Mouse (Mus musculus): Measurements from ENCODE around the gene Plau.

Gene Plau

DNA sequence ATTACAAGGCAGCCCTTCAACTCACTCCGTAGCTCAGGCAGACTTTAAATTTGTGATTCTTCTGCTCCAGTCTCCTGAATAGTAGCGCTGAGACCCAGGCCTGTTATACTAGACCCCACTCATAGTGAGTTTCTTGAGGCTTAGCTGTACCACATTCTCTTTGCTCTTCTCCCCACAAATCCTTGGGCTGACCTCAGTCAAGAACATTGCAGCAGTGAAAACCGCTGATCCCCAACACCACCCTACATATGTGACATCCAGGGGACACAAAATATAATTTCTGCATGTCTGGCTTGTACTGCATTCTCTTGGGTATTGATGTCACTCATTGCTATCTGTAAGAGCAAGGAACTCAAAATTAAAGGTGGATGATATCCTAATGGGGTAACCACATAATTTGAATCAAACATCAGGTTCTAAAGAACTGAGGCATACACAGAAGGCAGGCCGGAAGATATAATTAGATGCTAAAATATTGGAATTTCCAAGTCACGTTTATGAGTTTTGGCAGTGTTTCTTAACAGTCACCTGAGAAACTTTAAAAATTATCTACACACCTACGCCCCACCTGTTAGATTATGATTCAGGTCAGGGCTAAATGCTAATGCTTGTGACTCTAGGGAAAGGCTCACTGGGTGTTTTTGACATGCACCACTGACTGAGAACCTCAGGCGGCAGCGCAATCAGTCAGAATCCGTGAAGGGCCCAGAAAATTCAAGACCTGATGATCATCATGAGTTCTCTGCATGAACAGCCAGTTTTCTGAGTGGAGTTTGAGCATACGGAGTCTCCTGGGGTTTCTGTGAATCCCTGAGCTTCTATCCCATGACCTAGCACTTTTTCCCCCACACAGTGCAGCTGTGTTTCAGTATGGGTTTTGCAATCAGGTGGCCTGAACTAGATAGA, 8.5 kb downstream of the Plau start:
- no peak for DNase-seq (ENCODE audit: low spot score)

DNA sequence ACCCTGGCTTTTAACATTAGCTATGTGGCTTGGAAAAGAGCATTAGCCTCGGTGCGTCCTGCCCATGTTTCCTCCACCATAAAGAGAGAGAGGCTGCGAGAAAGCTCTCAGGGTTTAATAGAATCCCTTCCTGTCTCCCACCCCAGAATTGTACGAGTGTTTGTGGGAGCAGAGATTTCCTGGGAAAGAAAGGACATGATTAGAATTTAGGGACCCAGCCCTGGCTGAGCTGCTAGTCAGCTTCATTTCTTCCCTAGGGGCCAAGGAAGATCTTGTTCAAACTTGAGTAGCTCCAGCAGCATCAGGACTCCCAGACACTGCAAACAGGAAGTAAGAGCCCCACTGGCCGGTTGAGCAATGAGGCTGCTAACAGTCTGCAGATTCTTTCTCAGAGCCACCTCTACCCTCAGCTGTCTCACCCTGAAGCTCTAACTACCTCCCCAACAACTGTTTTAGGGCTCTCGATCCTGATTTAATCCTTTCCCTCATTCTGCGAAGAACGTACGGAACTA, 9.2 kb downstream of the Plau start:
- DNase-seq (ENCODE audit: low spot score) = no peak

DNA sequence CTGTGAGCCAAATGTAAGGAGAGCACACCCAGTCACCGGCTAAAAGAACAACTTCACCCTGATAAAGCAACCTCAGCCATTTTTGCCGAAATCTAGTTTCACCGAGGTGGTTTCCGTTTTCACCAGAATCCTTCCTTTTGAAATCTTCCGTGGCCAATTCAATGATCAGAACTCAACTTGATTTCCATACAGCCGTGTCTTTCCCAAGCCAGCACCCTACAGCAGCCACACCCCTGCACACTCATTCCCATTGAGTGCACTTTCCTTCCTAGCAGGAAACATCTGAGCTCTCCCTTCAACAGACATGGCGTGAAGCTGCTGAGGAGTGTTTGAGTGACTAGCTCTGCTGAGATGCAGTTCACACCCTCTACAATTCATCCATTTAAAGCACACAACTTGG, 9.8 kb downstream of the Plau start:
- DNase-seq (ENCODE audit: low spot score) = no peak

DNA sequence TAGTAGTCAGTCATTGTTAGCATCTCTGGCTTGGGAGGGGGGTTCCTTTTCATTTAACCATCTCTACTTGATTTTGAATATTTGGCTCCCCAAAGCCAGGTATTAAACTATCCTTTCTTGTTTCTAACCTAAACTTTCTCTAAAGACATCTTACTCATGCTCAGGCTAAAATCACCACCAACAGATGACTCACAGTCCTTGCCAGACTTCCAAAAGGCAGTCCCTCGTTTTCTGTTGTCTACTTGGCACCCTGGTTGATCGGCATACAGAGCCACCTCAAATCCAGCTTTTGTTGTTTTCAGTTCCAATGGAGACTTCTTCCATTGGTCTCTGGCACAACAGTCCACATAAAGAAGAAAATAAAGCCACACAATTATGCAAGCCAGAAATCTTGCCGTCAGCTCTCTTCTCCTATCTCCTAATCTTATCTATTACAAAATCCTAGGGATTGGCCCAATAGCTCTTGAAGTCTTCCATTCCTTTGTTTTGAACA, 11.2 kb downstream of the Plau start:
- DNase-seq (ENCODE audit: low spot score) = no peak

DNA sequence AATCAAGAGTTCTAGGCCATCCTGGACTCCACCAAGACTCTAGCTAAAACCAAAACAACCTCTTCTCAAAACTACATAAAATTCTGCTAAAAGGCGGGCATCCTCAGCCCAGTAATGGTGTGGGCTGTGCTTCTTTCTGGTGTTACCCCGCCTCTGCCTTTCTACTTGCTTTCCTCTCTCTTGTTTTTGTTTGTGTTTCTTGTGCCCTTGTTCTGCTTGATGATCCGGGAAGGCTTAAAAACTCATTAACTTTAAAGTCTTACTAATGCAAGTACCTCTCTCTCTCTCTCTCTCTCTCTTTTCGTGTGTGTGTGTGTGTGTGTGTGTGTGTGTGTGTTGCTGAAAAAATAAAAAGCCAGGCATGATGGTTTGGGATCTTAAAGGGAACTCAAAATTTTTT, 13.3 kb downstream of the Plau start:
- DNase-seq (ENCODE audit: low spot score) = no peak

DNA sequence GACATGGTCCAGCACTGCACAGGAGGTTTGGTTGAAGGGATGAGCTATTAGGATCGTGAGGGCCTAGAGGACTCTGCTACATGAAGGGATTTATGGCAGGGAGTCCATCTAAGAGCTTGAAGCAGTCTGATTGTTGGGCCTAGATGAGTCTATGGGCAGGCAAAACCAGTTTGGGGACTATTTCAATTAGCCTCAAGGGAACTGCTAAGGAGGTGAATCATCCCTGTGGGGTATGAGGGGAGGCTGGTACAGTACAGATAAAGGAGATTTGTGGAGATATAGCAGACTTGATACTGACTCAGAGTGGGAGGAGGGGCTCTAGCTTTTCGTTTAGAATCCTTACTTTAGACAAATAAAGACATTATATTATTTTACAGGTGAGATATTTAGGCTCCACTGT, 14.0 kb downstream of the Plau start:
- DNase-seq (ENCODE audit: low spot score) = no peak

DNA sequence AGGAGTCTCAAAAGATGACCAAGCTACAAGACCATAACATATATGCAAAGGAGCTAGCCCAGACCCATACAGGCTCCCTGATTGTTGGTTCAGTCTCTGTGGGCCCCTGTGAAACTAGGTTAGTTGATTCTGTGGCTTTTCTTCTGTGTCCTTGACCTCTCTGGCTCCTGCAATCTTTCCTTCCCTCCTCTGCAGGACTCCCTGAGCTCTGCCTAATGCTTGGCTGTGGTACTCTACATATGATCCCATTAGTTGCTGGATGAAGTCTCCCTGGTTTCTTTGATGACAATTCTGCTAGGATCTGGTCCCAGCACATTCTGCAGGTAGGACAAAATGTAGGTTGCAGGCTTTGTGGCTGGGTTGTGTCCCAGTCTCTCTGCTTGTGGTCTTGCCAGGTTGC, 15.3 kb downstream of the Plau start:
- no peak for DNase-seq (ENCODE audit: low spot score)

DNA sequence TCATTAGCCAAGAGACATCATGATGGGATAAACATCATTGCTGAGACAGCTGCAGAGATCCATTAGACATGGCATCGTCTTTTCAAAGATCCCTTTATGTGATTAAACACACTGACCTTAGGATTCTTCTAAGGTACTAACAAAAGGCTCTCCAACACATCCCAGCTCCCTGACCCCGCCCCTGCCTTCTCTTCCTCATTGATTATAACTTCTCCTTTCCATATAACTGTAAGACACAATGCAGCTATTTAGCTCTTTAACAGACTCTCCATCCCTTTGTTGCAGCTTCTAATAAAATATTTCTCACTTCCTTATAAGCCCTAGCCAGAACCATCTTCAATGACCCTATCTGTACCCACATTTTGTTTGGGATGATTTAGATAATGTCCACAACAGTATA, 24.7 kb downstream of the Plau start:
- no peak for DNase-seq (ENCODE audit: low spot score)

DNA sequence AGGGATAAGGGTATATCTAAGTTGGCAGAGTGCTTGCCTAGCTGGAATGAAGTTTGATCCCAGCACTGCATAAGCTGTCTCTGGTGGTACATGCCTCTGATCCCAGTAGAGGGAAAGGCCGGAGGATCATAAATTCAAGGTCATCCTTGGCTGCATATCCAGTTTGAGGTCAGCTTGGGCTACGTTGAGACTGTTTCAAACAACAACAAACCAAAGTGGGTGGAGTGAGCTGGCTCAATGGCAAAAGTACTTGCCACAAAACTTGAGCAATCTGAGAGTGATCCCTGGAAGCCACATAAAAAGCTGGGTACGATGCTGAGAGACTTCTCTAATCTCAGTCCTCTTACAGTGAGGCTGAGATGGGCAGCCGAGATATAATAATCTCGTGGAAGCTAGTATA, 25.1 kb downstream of the Plau start:
- no peak for DNase-seq (ENCODE audit: low spot score)

DNA sequence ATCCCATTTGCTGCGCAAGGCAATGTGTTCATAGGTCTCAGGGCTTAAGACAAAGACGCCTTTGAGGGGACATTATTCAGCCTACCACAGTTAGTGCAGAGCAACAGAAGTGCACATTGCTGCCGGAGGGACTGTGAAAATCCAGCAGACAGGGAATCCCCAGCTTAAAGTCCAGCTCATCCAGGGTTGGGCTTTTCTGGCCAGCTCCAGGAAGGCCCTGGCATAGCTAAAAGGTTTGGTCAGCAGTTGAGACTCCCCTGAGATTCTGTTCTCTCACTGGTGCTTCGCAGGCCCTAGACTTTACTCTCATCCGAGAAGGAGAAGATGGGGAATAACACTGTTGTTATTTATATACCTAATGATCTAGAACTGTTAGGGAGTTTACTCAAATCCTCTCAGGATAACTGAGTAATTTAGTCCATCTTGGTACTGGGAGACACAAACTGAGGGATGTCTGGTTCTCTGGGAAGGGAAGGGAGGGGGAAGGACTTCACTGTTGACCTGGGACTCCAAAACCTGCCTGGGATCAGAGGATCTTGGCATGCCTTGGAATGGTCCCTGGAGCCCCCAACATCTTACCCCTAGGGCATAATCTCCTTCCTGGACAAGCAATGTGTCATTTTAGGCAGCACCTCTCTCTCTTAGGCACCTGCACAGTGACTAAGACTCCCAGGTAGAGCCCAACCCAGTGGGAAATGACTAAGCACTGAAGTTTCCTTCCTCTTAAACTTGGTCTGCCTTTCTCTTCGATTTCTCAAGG, 27.0 kb downstream of the Plau start:
- no peak for DNase-seq (ENCODE audit: low spot score)

DNA sequence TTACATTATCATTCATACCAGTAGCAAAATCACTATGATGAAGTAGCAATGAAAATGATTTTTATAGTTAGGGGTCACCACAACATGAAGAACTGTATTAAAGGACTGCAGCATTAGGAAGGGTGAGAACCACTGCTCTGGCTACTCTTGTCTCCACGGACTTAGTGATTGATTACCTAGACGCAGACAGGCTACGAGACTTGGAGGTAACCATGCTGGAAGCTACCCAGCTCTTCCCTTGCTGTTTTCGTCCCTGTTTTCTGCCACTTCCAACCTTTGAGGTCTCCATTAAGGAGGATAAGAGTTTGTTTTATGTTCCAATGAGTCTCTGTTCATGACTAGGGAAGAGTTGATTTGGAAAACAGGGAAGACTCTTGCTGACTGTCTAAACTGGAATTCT, 27.7 kb downstream of the Plau start:
- DNase-seq (ENCODE audit: low spot score) = no peak

DNA sequence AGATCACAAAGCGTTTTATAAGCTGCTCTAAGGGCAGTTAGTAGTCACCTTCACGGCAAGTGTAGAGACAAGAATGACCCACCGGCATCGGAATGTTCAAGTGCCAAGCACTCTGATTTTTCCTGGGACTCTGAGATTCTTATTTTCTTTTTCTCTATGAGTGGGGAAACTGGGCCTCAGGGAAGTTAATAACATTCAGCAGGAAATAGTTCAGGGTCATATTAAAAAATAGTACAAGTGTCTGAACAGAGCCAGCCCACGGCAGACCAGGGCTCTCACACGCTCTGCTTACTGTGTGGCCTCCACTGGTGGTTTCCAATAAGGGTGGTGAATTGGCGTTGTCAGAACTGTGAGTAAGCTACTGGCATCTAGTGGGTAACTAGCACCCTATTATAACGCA, 29.1 kb downstream of the Plau start:
- no peak for DNase-seq (ENCODE audit: low spot score)

DNA sequence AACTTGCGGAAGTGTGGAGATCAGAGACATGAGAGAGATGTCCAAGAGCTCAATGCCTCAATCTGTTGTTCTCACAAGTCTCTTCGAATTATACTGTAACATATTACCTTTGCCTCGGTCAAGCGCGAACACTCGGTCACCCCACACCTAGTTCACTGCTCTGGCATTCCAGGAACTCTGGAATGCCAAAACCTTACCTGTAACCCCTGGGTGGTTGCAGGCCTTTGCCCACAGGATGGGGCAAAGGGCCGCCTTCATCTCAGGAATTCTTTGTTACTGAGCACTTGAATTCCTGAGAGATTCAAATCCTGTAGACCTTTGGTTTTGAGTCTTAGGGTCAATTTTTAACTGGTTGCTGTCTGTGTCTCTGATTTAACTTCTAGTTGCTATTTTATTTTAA, 29.9 kb downstream of the Plau start:
- DNase-seq (ENCODE audit: low spot score) = no peak

DNA sequence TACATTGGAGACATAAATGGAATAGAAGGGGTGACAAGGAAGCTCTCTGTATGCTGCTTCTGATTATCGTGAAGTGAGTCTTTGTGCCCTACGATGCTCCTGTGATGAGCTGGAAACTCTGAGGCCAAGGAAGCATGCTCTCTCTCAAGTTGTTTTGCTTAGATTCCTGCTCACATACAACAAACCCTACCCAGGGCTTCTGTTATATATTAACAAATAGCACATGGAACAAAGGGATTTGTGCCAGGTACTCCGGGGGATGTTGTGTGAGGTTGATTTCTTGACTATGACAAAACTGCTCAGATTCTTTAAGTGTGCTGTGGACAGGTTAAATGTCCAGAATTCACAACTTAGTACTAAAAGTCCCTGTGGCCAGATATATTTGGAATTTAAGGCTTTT, 33.6 kb downstream of the Plau start:
- no peak for DNase-seq (ENCODE audit: low spot score)

DNA sequence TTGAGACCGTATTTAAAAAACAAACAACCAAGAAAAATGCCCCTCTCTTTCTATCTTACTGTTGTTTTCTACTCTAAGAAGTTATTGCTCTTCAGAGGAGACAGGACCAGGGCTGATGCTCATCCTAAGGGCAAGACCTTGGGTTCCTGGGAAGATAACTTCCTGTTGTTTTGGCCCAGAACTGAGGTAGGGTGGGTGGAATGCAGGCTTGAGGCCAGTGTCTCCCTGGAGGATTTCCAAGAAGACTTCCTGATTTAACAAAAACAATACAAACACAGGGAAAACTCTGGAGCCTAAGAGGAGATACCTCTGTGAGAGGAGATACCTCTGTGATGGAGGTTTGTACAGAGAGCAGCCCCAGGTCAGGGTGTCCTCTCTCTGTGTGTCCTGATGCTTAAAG, 35.0 kb downstream of the Plau start:
- no peak for DNase-seq (ENCODE audit: low spot score)

DNA sequence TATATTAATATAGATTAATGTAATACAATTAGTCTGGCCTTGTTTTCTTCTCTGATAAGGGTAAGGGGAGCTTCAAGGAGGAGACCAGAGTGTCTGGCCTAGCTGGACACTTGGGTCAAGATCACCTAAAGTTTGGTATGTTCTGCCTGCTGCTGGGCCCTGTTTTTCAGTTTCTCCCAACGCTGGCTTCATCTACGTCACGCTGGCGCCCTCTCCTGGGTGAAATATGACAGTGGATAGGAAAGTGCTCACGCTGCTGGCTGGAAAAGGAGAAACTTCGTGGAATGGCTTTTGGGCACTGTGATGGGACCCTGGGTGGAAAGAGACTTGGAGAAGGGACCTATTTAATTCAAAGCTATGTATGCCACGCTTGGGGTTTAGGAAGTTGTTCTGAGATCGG, 36.8 kb downstream of the Plau start:
- peak; percentile 92 for DNase-seq (ENCODE audit: low spot score)

DNA sequence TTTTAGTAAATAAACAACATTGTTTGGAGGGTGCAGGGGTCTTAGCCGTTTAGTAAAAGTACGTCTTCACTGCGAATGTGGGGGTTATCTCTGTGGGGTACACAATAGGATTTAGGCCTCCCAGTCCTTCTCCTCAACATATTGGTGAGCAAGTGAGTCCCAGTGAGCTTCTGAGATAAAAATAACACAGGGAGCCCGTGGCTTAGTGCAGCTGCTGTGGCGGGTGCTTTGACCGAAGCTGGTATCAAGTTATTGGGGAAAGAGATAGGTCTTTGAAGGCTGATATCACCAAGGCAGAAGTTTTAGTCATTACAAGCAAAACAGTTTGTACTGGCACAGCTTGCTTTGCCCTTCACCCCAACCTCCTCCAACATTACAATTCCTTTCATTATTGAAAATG, 37.5 kb downstream of the Plau start:
- no peak for DNase-seq (ENCODE audit: low spot score)

DNA sequence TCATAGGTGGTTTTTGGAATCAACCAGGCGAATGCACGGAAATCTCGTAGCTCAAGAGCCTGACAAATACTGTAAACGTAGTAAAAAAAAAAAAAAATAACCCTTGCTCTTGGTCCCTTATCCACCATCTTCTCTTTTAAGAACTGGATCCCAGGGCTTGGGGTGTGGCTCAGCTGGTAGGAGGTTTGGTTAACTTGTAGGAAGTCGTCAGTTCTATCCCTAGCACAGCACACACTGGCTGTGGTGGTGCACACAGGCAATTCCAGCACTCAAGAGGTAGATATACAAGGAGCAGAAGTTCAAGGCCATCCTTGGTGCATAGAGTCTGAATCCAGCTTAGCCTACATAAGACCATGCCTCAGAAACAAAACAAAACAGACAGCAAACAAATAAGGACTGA, 48.2 kb downstream of the Plau start:
- DNase-seq (ENCODE audit: low spot score) = no peak

DNA sequence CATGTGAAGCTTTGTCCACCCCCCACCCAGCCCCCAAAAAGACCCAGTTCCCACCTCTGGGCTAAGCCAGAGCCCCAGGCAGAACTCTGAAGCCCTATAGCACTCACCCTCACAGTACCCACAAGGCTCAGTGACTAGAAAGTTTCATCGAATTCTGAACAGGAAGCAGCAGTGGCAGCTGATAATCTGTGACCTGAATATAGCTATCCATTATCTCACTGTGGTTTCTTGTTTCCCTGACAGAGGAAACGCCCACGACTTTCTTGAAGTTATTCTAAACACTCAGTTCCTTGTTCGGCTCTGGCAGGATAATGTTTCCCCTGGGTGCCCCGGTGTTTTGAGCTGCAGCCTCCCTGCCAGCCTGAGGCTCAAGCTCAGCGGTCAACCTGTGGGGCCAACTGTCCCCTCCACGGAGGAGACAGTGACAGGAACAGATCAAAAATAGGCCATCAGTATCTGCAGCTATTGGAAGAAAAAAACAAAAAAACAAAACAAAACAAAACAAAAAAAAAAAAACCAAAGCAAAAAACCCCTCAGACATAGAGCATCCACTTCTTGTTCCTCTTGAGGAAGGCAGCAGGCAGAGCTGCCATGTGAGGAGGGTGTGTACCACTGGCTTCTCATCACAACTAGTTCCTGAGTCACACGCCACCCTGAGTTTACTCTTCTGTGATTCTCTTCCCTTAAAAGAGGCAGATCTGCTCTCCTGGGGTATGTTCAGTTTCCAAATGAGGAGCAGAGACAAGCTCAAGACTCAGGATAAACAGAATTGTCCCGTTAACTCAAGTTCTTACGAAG, 48.8 kb downstream of the Plau start:
- peak; percentile 7 for DNase-seq (ENCODE audit: low spot score)

DNA sequence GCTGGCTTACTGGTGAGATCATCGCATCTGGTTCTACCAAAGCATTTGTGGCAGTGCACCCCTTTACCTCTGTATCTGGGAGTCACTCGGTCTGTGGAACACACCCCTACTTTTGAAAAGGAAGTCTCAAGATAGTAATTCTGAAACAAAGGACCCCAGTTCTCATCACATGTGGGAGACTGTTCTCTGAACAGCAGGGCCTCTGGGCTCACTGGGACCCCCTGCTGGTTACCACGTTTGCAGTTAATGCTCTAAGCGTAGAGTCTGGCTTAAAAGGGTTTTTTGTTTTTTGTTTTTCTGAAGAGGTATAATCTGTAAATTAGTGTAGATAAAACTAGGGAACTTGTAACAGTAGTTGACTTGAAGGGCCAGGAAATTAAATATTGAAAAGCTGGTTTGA, 49.8 kb downstream of the Plau start:
- DNase-seq (ENCODE audit: low spot score) = peak; percentile 16

DNA sequence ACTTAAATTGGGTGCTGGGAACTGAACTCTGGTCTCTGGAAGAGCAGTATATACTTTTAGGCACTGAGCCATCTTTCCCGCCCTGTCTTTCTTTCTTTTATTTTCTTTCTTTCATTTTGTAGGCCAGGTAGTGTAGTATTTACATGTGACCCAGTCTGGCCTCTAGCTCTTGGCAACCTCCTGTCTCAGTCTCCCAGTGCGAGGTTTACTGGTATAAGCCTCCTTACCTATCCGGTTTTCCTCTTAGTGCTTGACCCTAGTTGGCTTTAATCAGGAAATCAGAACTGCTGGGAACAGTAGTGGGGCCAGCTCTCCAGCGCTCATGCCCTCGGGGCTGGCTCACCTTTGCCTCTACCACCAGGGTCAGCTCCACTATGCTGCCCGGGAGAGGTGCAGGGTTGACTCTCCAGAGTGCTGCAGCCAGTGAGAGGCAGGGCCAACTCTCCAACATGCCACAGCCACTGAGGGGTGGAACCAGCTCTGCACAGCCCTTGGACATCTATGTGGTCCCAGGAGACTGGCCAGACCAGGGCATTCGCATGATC, 51.2 kb downstream of the Plau start:
- no peak for DNase-seq (ENCODE audit: low spot score)

DNA sequence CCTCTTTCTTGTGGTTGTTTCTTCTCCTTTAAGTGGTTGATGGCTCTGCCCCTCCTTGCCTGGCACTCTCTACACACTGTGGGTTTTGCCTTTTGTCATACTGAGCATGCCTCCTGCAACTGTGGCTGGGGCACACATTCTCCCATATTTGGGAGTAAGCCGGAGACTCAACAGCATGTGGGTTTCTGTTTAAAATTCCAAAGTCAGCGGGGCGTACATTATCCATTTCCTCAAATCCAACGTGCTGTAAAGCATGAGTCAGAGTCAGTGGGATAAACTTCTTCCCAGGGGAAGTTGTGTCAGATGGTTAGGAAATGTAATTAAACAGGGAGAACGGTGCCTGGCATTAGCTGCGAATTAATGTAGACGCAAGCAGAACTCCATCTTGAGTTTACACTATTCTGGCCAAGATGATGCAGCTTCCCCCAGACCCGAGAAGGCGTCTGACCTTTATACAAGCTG, 55.5 kb downstream of the Plau start:
- peak; percentile 27 for DNase-seq (ENCODE audit: low spot score)

Measured in retina, embryonic 14.5 days (tissue).